Mouse (Mus musculus): ENCODE measurements around the gene Glt1d1. TPM values are rescaled to one million over a fixed set of nuclear protein-coding genes. Genes with fewer than 3 reads are reported as not detected.

Glt1d1 gene
- polyA plus RNA-seq (2015; fragmentation: Nextera tagmentation; extraction: Ambion mirVana) = 2.6 and 2.9 TPM in 2 replicates

GRCm38 (mm10) chr5:127632167-127633145, at the start of gene Glt1d1, which contains the start of gene Slc15a4:
Gene Glt1d1, plus strand, starts transcription at chr5:127632262.
Gene Slc15a4, minus strand, starts transcription at chr5:127632897.
- ATAC-seq (peak; percentile 63), DNase-seq (peak; percentile 63)
- Histone ChIP-seq H3K4me1 (ENCODE audit: insufficient read depth) (no peaks in the 10 kb centered on the region), H3K27me3 (ENCODE audit: insufficient read depth, low read length) (peaks cover 17% of the 10 kb centered on the region; the same call in 1 of the 2 replicates), H3K27ac (ENCODE audit: low read depth) (peak within 1 kb of the TSS; percentile 94), H3K36me3 (replicated peaks; ENCODE audit: insufficient read depth, low read length) (no peaks in the 10 kb centered on the region), H3K4me2 (ENCODE audit: low read depth, low read length) (peak within 1 kb of the TSS; percentile 69), H3K9me3 (ENCODE audit: low read length) (no peaks in the 10 kb centered on the region), H3K9ac (replicated peaks) (peak within 1 kb of the TSS; percentile 85), H3K4me3 (ENCODE audit: low read depth, low read length) (peak within 1 kb of the TSS; percentile 63)
- WGBS (ENCODE audit: insufficient replicate concordance) = under 1% methylated on average over 61 of the region's 62 CpGs
- TF ChIP-seq EP300 (IDR thresholded peaks at IDR 0.05; ENCODE audit: low read depth) (no peak), CTCF (IDR thresholded peaks at IDR 0.05; ENCODE audit: low read depth) (no peak)

- no peak overlapping the region for H3K9ac ChIP-seq (replicated peaks)
- DNase-seq (no peak), ATAC-seq (no peak)
- no peaks in the 10 kb centered on the region for H3K4me1 ChIP-seq (ENCODE audit: insufficient read depth)
- H3K27ac ChIP-seq (ENCODE audit: low read depth) = no peak overlapping the region
- no peaks in the 10 kb centered on the region for H3K9me3 ChIP-seq (ENCODE audit: low read length)
- WGBS (ENCODE audit: insufficient replicate concordance) = 67% methylated on average over 8 of the region's 8 CpGs
- no peak overlapping the region for H3K4me2 ChIP-seq (ENCODE audit: low read depth, low read length)
- H3K27me3 ChIP-seq (ENCODE audit: insufficient read depth, low read length) = no peaks in the 10 kb centered on the region
- H3K36me3 ChIP-seq (replicated peaks; ENCODE audit: insufficient read depth, low read length) = no peaks in the 10 kb centered on the region
- H3K4me3 ChIP-seq (ENCODE audit: low read depth, low read length) = no peak overlapping the region
- TF ChIP-seq CTCF (IDR thresholded peaks at IDR 0.05; ENCODE audit: low read depth) (peak; percentile 43), EP300 (IDR thresholded peaks at IDR 0.05; ENCODE audit: low read depth) (no peak)
Observed at GRCm38 (mm10) chr5:127583658-127584057, 48.4 kb upstream of the Glt1d1 start.

- Histone ChIP-seq H3K36me3 (replicated peaks; ENCODE audit: insufficient read depth, low read length) (peaks cover 9% of the 10 kb centered on the region), H3K4me1 (ENCODE audit: insufficient read depth) (no peaks in the 10 kb centered on the region), H3K9ac (replicated peaks) (no peak overlapping the region), H3K9me3 (ENCODE audit: low read length) (no peaks in the 10 kb centered on the region), H3K27ac (ENCODE audit: low read depth) (no peak overlapping the region), H3K4me3 (ENCODE audit: low read depth, low read length) (no peak overlapping the region), H3K27me3 (ENCODE audit: insufficient read depth, low read length) (no peaks in the 10 kb centered on the region), H3K4me2 (ENCODE audit: low read depth, low read length) (no peak overlapping the region)
- TF ChIP-seq EP300 (IDR thresholded peaks at IDR 0.05; ENCODE audit: low read depth) (no peak), CTCF (IDR thresholded peaks at IDR 0.05; ENCODE audit: low read depth) (peak; percentile 46)
- WGBS (ENCODE audit: insufficient replicate concordance) = 58% methylated on average over 6 of the region's 6 CpGs
- DNase-seq = no peak
- no peak for ATAC-seq
Observed at GRCm38 (mm10) chr5:127587854-127588253, 44.2 kb upstream of the Glt1d1 start.

- H3K27ac ChIP-seq (ENCODE audit: low read depth) = no peak overlapping the region
- H3K36me3 ChIP-seq (replicated peaks; ENCODE audit: insufficient read depth, low read length) = peaks cover 50% of the 10 kb centered on the region
- H3K4me2 ChIP-seq (ENCODE audit: low read depth, low read length) = no peak overlapping the region
- DNase-seq (no peak), ATAC-seq (peak; percentile 24; the same call in 1 of the 2 replicates)
- no peaks in the 10 kb centered on the region for H3K27me3 ChIP-seq (ENCODE audit: insufficient read depth, low read length)
- TF ChIP-seq CTCF (IDR thresholded peaks at IDR 0.05; ENCODE audit: low read depth) (0 out of 2 replicates have a peak, but pooled peaks have one; percentile 20), EP300 (IDR thresholded peaks at IDR 0.05; ENCODE audit: low read depth) (no peak)
- no peak overlapping the region for H3K4me3 ChIP-seq (ENCODE audit: low read depth, low read length)
- H3K4me1 ChIP-seq (ENCODE audit: insufficient read depth) = no peaks in the 10 kb centered on the region
- H3K9me3 ChIP-seq (ENCODE audit: low read length) = no peaks in the 10 kb centered on the region
- WGBS (ENCODE audit: insufficient replicate concordance) = 59% methylated on average over 5 of the region's 5 CpGs
- H3K9ac ChIP-seq (replicated peaks) = no peak overlapping the region
Observed at GRCm38 (mm10) chr5:127592406-127592805, 39.7 kb upstream of the Glt1d1 start.

- peaks cover 55% of the 10 kb centered on the region for H3K36me3 ChIP-seq (replicated peaks; ENCODE audit: insufficient read depth, low read length)
- TF ChIP-seq CTCF (IDR thresholded peaks at IDR 0.05; ENCODE audit: low read depth) (peak; percentile 63), EP300 (IDR thresholded peaks at IDR 0.05; ENCODE audit: low read depth) (no peak)
- ATAC-seq = no peak
- H3K27me3 ChIP-seq (ENCODE audit: insufficient read depth, low read length) = no peaks in the 10 kb centered on the region
- no peak for DNase-seq
- H3K4me3 ChIP-seq (ENCODE audit: low read depth, low read length) = no peak overlapping the region
- H3K27ac ChIP-seq (ENCODE audit: low read depth) = no peak overlapping the region
- no peak overlapping the region for H3K4me2 ChIP-seq (ENCODE audit: low read depth, low read length)
- WGBS (ENCODE audit: insufficient replicate concordance) = 73% methylated on average over 6 of the region's 6 CpGs
- H3K4me1 ChIP-seq (ENCODE audit: insufficient read depth) = no peaks in the 10 kb centered on the region
- no peak overlapping the region for H3K9ac ChIP-seq (replicated peaks)
- no peaks in the 10 kb centered on the region for H3K9me3 ChIP-seq (ENCODE audit: low read length)
Observed at GRCm38 (mm10) chr5:127592854-127593253, 39.2 kb upstream of the Glt1d1 start.

- no peak for DNase-seq
- Histone ChIP-seq H3K4me1 (ENCODE audit: insufficient read depth) (no peaks in the 10 kb centered on the region), H3K9me3 (ENCODE audit: low read length) (no peaks in the 10 kb centered on the region), H3K9ac (replicated peaks) (no peak overlapping the region), H3K27me3 (ENCODE audit: insufficient read depth, low read length) (no peaks in the 10 kb centered on the region), H3K4me2 (ENCODE audit: low read depth, low read length) (no peak overlapping the region), H3K27ac (ENCODE audit: low read depth) (no peak overlapping the region), H3K36me3 (replicated peaks; ENCODE audit: insufficient read depth, low read length) (peaks cover 82% of the 10 kb centered on the region), H3K4me3 (ENCODE audit: low read depth, low read length) (no peak overlapping the region)
- no peak for TF ChIP-seq CTCF (IDR thresholded peaks at IDR 0.05; ENCODE audit: low read depth)
- no peak for TF ChIP-seq EP300 (IDR thresholded peaks at IDR 0.05; ENCODE audit: low read depth)
- ATAC-seq = no peak
- 71% methylated on average over 3 of the region's 3 CpGs for whole genome bisulfite sequencing (ENCODE audit: insufficient replicate concordance)
Observed at GRCm38 (mm10) chr5:127595676-127596075, 36.4 kb upstream of the Glt1d1 start.

All from liver, postnatal 0 days (tissue).